Mouse (Mus musculus) hindbrain, embryonic 14.5 days (tissue): ENCODE data around the gene Trim66. TPM values are rescaled to one million over a fixed set of nuclear protein-coding genes. Genes with fewer than 3 reads are reported as not detected.
A peak's percentile ranks its signal among the peaks of the same experiment; 100 is the strongest.

Experiments
- ATAC-seq: fragments of 200-750 bp; cut with Nextera tagmentation; 2 replicates; pipeline ENCODE4 v1.8.0; 2017; ENCODE audit warnings: moderate number of reproducible peaks, mild to moderate bottlenecking, moderate TSS enrichment, moderate library complexity; ENCODE audit not compliant: low FRiP score
- DNase-seq: peaks from one replicate; pipeline ENCODE4 v3.0.0-alpha.2; 2015; ENCODE audit warnings: low spot score
- H3K27ac ChIP-seq: fragments of 300-500 bp; sonication (generic); 2 replicates; pipeline ENCODE4 v1.5.1; 2014; ENCODE audit warnings: mild to moderate bottlenecking, moderate library complexity
- H3K27me3 ChIP-seq: fragments of 300-500 bp; sonication (generic); 2 replicates; pipeline ENCODE4 v1.6.1; 2014; ENCODE audit warnings: mild to moderate bottlenecking, low read length, mixed read lengths; ENCODE audit not compliant: control insufficient read depth, insufficient read depth
- H3K36me3 ChIP-seq: fragments of 300-500 bp; sonication (generic); replicated peaks from 2 replicates; pipeline ENCODE4 v1.6.1; 2014; ENCODE audit not compliant: control insufficient read depth, insufficient read depth
- H3K4me1 ChIP-seq: fragments of 300-500 bp; sonication (generic); replicated peaks from 2 replicates; pipeline ENCODE4 v1.6.1; 2014; ENCODE audit warnings: antibody characterized with exemption, low read length, mixed read lengths; ENCODE audit not compliant: control insufficient read depth, insufficient read depth
- H3K4me2 ChIP-seq: fragments of 300-500 bp; sonication (generic); replicated peaks from 2 replicates; pipeline ENCODE4 v1.6.1; 2014; ENCODE audit warnings: mild to moderate bottlenecking, moderate library complexity
- H3K4me3 ChIP-seq: fragments of 300-500 bp; sonication (generic); replicated peaks from 2 replicates; pipeline ENCODE4 v1.5.1; 2014; ENCODE audit warnings: mild to moderate bottlenecking, low read length
- H3K9ac ChIP-seq: fragments of 300-500 bp; sonication (generic); 2 replicates; pipeline ENCODE4 v1.6.1; 2014
- H3K9me3 ChIP-seq: fragments of 300-500 bp; sonication (generic); 2 replicates; pipeline ENCODE4 v1.6.1; 2016; ENCODE audit warnings: low read length; ENCODE audit not compliant: control insufficient read depth
- WGBS: fragments of 180-500 bp; shearing (Covaris S2); extraction: QIAGEN DNeasy Blood & Tissue Kit; methylation state at CpG from one replicate; pipeline ENCODE4 v1.1.7; 2014; 5-methylcytosine and 5-hydroxymethylcytosine counted together
- polyA plus RNA-seq: library from polyadenylated mRNA; unstranded; fragments of >200 nt; fragmentation: Nextera tagmentation; extraction: Ambion mirVana; gene quantifications from 2 replicates; pipeline ENCODE4 v1.2.1, GENCODE M21; 2014

Gene Trim66
- polyA plus RNA-seq, 1 experiment from 2014 or later = 0.82 TPM

GRCm38 (mm10) chr7:109534921-109535320 lies 27.0 kb upstream of the Trim66 start:
- Histone ChIP-seq H3K4me3 (no peak overlapping the region), H3K4me2 (no peak overlapping the region), H3K36me3 (peaks cover 6% of the 10 kb centered on the region; the same call in 1 of the 2 replicates), H3K4me1 (no peaks in the 10 kb centered on the region; the same call in 1 of the 2 replicates), H3K27ac (no peak overlapping the region), H3K27me3 (no peaks in the 10 kb centered on the region), H3K9me3 (no peaks in the 10 kb centered on the region), H3K9ac (no peak overlapping the region)
- 96% methylated on average over 3 of the region's 3 CpGs for WGBS
- DNase-seq = no peak
- no peak for ATAC-seq

- Histone ChIP-seq H3K4me3 (no peak overlapping the region), H3K27ac (no peak overlapping the region), H3K9me3 (no peaks in the 10 kb centered on the region), H3K27me3 (no peaks in the 10 kb centered on the region), H3K36me3 (peaks cover 6% of the 10 kb centered on the region; the same call in 1 of the 2 replicates), H3K9ac (no peak overlapping the region), H3K4me1 (no peaks in the 10 kb centered on the region; the same call in 1 of the 2 replicates), H3K4me2 (no peak overlapping the region)
- ATAC-seq = no peak
- DNase-seq = no peak
- WGBS = 89% methylated on average over 4 of the region's 4 CpGs
These were observed 26.0 kb upstream of the Trim66 start for GRCm38 (mm10) chr7:109533888-109534287.

GRCm38 (mm10) chr7:109533129-109533528 lies 25.2 kb upstream of the Trim66 start:
- no peak overlapping the region for H3K27ac ChIP-seq
- no peaks in the 10 kb centered on the region; the same call in 1 of the 2 replicates for H3K4me1 ChIP-seq
- ATAC-seq (no peak), DNase-seq (no peak)
- 81% methylated on average over 4 of the region's 4 CpGs for WGBS
- H3K27me3 ChIP-seq = no peaks in the 10 kb centered on the region
- H3K36me3 ChIP-seq = peaks cover 6% of the 10 kb centered on the region; the same call in 1 of the 2 replicates
- H3K9me3 ChIP-seq = no peaks in the 10 kb centered on the region
- no peak overlapping the region for H3K4me3 ChIP-seq
- no peak overlapping the region for H3K9ac ChIP-seq
- no peak overlapping the region for H3K4me2 ChIP-seq

GRCm38 (mm10) chr7:109532691-109533090 lies 24.8 kb upstream of the Trim66 start:
- H3K27me3 ChIP-seq = no peaks in the 10 kb centered on the region
- no peaks in the 10 kb centered on the region for H3K9me3 ChIP-seq
- no peak overlapping the region for H3K4me2 ChIP-seq
- ATAC-seq = no peak
- DNase-seq = no peak
- no peak overlapping the region for H3K4me3 ChIP-seq
- H3K9ac ChIP-seq = no peak overlapping the region
- 78% methylated on average over 3 of the region's 3 CpGs for WGBS
- H3K27ac ChIP-seq = no peak overlapping the region
- H3K36me3 ChIP-seq = peaks cover 6% of the 10 kb centered on the region; the same call in 1 of the 2 replicates
- no peaks in the 10 kb centered on the region; the same call in 1 of the 2 replicates for H3K4me1 ChIP-seq

- Histone ChIP-seq H3K27me3 (no peaks in the 10 kb centered on the region), H3K36me3 (peaks cover 6% of the 10 kb centered on the region; the same call in 1 of the 2 replicates), H3K27ac (no peak overlapping the region), H3K9ac (no peak overlapping the region), H3K4me1 (no peaks in the 10 kb centered on the region; the same call in 1 of the 2 replicates), H3K4me3 (no peak overlapping the region), H3K4me2 (no peak overlapping the region), H3K9me3 (no peaks in the 10 kb centered on the region)
- 86% methylated on average over 5 of the region's 5 CpGs for WGBS
- ATAC-seq = no peak
- DNase-seq = no peak
These were observed 23.6 kb upstream of the Trim66 start for GRCm38 (mm10) chr7:109531501-109531900.

GRCm38 (mm10) chr7:109529741-109530140 lies 21.8 kb upstream of the Trim66 start:
- Histone ChIP-seq H3K27me3 (no peaks in the 10 kb centered on the region), H3K36me3 (peaks cover 23% of the 10 kb centered on the region), H3K4me2 (no peak overlapping the region), H3K27ac (no peak overlapping the region), H3K4me1 (no peaks in the 10 kb centered on the region), H3K4me3 (no peak overlapping the region), H3K9me3 (no peaks in the 10 kb centered on the region), H3K9ac (no peak overlapping the region)
- DNase-seq (no peak), ATAC-seq (no peak)
- 83% methylated on average over 2 of the region's 2 CpGs for WGBS

GRCm38 (mm10) chr7:109528356-109528755 lies 20.4 kb upstream of the Trim66 start:
- H3K4me2 ChIP-seq = no peak overlapping the region
- H3K9me3 ChIP-seq = no peaks in the 10 kb centered on the region
- H3K9ac ChIP-seq = no peak overlapping the region
- no peak overlapping the region for H3K4me3 ChIP-seq
- H3K27me3 ChIP-seq = no peaks in the 10 kb centered on the region
- no peak overlapping the region for H3K27ac ChIP-seq
- peaks cover 31% of the 10 kb centered on the region for H3K36me3 ChIP-seq
- peak; percentile 86 for ATAC-seq
- no peaks in the 10 kb centered on the region for H3K4me1 ChIP-seq
- WGBS = 20% methylated on average over 3 of the region's 3 CpGs
- peak; percentile 60 for DNase-seq

GRCm38 (mm10) chr7:109527536-109527935 lies 19.6 kb upstream of the Trim66 start:
- H3K27ac ChIP-seq = no peak overlapping the region
- no peak overlapping the region for H3K4me3 ChIP-seq
- no peaks in the 10 kb centered on the region for H3K4me1 ChIP-seq
- DNase-seq = no peak
- H3K4me2 ChIP-seq = no peak overlapping the region
- WGBS = 75% methylated on average over 3 of the region's 3 CpGs
- no peaks in the 10 kb centered on the region for H3K27me3 ChIP-seq
- no peaks in the 10 kb centered on the region for H3K9me3 ChIP-seq
- no peak overlapping the region for H3K9ac ChIP-seq
- H3K36me3 ChIP-seq = peaks cover 40% of the 10 kb centered on the region
- no peak for ATAC-seq

GRCm38 (mm10) chr7:109525740-109526663 lies 18.1 kb upstream of the Trim66 start:
- H3K27ac ChIP-seq = no peak overlapping the region
- no peak overlapping the region for H3K4me2 ChIP-seq
- ATAC-seq (no peak; the same call in 1 of the 2 replicates), DNase-seq (no peak)
- H3K9ac ChIP-seq = no peak overlapping the region
- peaks cover 55% of the 10 kb centered on the region for H3K36me3 ChIP-seq
- no peaks in the 10 kb centered on the region; the same call in 1 of the 2 replicates for H3K4me1 ChIP-seq
- H3K9me3 ChIP-seq = no peaks in the 10 kb centered on the region
- H3K27me3 ChIP-seq = no peaks in the 10 kb centered on the region
- no peak overlapping the region for H3K4me3 ChIP-seq
- WGBS = 76% methylated on average over 16 of the region's 16 CpGs
